Mouse (Mus musculus) spleen, adult 2 months (tissue): Measurements from ENCODE around the gene Tln1.

Source experiments
- CTCF ChIP-seq: fragments of 200-500 bp; IDR thresholded peaks from 2 replicates; pipeline ENCODE4 v1.5.1; 2011; ENCODE audit warnings: mild to moderate bottlenecking, inconsistent platforms; ENCODE audit not compliant: insufficient read depth, insufficient read length, insufficient replicate concordance; ENCODE audit errors: extremely low read depth
- POLR2A ChIP-seq: fragments of 200-500 bp; IDR thresholded peaks from 2 replicates; pipeline ENCODE4 v1.6.1; 2011; ENCODE audit warnings: low read depth, low read length, inconsistent platforms

DNA sequence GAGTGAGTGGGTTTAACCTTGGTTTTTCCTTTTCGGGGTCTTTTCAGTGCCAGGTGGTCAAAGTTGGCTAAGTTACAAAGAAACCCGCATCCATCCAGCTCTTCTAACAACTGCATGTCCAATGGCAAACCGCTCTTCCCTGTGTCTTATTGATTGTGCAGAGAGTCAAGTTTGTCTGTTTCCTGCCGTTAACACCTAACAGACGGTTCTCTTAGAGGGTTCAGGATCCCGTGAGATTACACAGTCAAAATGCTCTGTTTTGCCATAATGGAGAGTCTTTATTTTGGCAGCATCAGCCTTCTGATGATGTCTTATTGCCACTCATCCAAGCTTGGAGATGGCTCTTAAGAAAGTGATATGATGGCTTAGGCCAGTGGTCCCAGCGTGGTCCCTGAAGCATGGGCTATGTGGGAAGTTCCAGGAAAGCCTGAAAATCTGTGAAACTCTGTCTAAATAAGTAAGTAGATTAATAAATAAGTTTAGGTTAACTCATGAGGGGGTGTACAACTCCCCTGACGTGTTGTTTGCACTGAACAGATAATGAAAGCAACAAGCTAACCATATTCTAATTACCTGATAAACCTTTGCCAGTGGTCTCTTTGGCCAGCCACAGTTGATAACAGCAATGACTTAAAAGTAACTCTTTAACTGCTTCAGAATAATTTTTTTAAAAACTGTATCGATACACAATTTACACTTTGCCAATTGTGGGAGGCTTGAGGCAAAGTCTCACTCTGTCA lies 37.9 kb upstream of the Tln1 start:
- no peak for TF ChIP-seq CTCF
- no peak for TF ChIP-seq POLR2A
